Mouse (Mus musculus) intestine, embryonic 16.5 days (tissue): ENCODE data around the gene Prrt1. TPM values are rescaled to one million over a fixed set of nuclear protein-coding genes. Genes with fewer than 3 reads are reported as not detected.
A peak's percentile ranks its signal among the peaks of the same experiment; 100 is the strongest.

Source experiments
- ATAC-seq: fragments of 200-750 bp; cut with Nextera tagmentation; 2 replicates; pipeline ENCODE4 v1.8.0; 2017; ENCODE audit warnings: moderate TSS enrichment, moderate library complexity
- H3K27ac ChIP-seq: fragments of 300-500 bp; sonication (generic); 2 replicates; pipeline ENCODE4 v1.5.1; 2014; ENCODE audit warnings: mild to moderate bottlenecking, low read length
- H3K27me3 ChIP-seq: fragments of 300-500 bp; sonication (generic); replicated peaks from 2 replicates; pipeline ENCODE4 v1.6.1; 2014; ENCODE audit warnings: low read length, control low read depth, mixed read lengths; ENCODE audit not compliant: control insufficient read depth, insufficient read depth
- H3K36me3 ChIP-seq: fragments of 300-500 bp; sonication (generic); 2 replicates; pipeline ENCODE4 v1.6.1; 2014; ENCODE audit warnings: low read length, control low read depth; ENCODE audit not compliant: control insufficient read depth, insufficient read depth
- H3K4me1 ChIP-seq: fragments of 300-500 bp; sonication (generic); 2 replicates; pipeline ENCODE4 v1.6.1; 2014; ENCODE audit warnings: low read length, control low read depth, mixed read lengths; ENCODE audit not compliant: control insufficient read depth, insufficient read depth
- H3K4me2 ChIP-seq: fragments of 300-500 bp; sonication (generic); 2 replicates; pipeline ENCODE4 v1.6.1; 2014; ENCODE audit warnings: low read depth, low read length, control low read depth
- H3K4me3 ChIP-seq: fragments of 300-500 bp; sonication (generic); 2 replicates; pipeline ENCODE4 v1.5.1; 2014; ENCODE audit warnings: mild to moderate bottlenecking, low read length
- H3K9ac ChIP-seq: fragments of 300-500 bp; sonication (generic); 2 replicates; pipeline ENCODE4 v1.6.1; 2014; ENCODE audit warnings: low read depth, low read length
- H3K9me3 ChIP-seq: fragments of 300-500 bp; sonication (generic); 2 replicates; pipeline ENCODE4 v1.6.1; 2016; ENCODE audit warnings: low read length, control low read depth; ENCODE audit not compliant: control insufficient read depth
- WGBS: fragments of 180-500 bp; shearing (Covaris S2); extraction: QIAGEN DNeasy Blood & Tissue Kit; methylation state at CpG from one replicate; pipeline ENCODE4 v1.1.7; 2014; 5-methylcytosine and 5-hydroxymethylcytosine counted together
- polyA plus RNA-seq: library from polyadenylated mRNA; unstranded; fragments of >200 nt; fragmentation: Nextera tagmentation; extraction: Ambion mirVana; gene quantifications from 2 replicates; pipeline ENCODE4 v1.2.1, GENCODE M21; 2015

Gene Prrt1
- polyA plus RNA-seq, 1 experiment from 2014 or later: 0.32 TPM

DNA sequence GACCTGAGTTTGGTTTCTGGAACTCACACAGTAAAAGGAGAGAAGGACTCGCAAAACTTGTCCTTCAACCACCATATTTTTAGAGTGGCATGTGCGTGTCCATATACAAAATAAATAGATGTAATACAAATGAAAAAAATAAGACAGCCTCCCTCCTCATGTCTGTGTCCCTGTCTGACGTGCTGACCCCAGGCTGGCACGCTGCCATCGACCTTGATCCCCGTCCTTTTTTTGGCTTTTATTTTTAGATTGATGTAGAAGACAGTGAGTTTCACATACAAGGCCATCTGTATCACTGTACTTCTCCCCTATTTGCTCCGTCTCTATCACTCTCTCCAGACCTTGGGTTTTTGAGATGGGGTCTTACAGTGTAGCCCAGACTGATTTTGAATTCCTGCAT is 35.1 kb downstream of the Prrt1 start:
- ATAC-seq: no peak
- H3K27ac ChIP-seq: no peak overlapping the region
- H3K27me3 ChIP-seq: peaks cover 4% of the 10 kb centered on the region
- H3K4me3 ChIP-seq: no peak overlapping the region
- H3K9ac ChIP-seq: no peak overlapping the region
- H3K4me1 ChIP-seq: peaks cover 14% of the 10 kb centered on the region
- H3K9me3 ChIP-seq: no peaks in the 10 kb centered on the region
- no peaks in the 10 kb centered on the region for H3K36me3 ChIP-seq
- WGBS: 68% methylated on average over 7 of the region's 7 CpGs
- no peak overlapping the region for H3K4me2 ChIP-seq

DNA sequence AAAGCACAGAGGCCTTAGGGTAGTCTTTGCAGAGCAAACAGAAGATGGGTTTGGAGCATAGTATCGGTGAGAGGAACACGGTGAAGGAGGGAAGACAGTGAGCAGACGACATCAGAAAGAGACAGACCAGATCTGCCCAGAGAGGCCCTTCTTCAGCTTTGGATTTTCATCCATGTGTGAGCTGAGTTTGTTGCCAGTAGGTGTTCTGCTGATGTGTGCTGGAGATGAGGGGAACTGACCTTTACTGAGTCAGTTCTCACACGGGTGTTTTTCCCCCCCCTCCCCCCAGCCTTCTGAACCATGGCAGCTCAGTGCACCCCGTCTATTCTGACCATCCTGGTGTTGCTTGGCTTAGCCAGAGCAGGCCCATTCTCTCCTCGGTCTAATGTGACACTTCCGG is 40.9 kb downstream of the Prrt1 start, which contains the start of gene Tnxb:
Tnxb (plus strand) TSS at position 301 of the 400 bp plus-strand sequence.
- Histone ChIP-seq H3K4me3 (peak within 1 kb of the TSS; percentile 39), H3K27me3 (peaks cover 42% of the 10 kb centered on the region), H3K9me3 (no peaks in the 10 kb centered on the region), H3K9ac (peak within 1 kb of the TSS; percentile 55), H3K4me1 (peaks cover 18% of the 10 kb centered on the region), H3K4me2 (peak within 1 kb of the TSS; percentile 61), H3K36me3 (no peaks in the 10 kb centered on the region), H3K27ac (no peak within 1 kb of the TSS)
- no peak for ATAC-seq
- 57% methylated on average over 7 of the region's 7 CpGs for WGBS

DNA sequence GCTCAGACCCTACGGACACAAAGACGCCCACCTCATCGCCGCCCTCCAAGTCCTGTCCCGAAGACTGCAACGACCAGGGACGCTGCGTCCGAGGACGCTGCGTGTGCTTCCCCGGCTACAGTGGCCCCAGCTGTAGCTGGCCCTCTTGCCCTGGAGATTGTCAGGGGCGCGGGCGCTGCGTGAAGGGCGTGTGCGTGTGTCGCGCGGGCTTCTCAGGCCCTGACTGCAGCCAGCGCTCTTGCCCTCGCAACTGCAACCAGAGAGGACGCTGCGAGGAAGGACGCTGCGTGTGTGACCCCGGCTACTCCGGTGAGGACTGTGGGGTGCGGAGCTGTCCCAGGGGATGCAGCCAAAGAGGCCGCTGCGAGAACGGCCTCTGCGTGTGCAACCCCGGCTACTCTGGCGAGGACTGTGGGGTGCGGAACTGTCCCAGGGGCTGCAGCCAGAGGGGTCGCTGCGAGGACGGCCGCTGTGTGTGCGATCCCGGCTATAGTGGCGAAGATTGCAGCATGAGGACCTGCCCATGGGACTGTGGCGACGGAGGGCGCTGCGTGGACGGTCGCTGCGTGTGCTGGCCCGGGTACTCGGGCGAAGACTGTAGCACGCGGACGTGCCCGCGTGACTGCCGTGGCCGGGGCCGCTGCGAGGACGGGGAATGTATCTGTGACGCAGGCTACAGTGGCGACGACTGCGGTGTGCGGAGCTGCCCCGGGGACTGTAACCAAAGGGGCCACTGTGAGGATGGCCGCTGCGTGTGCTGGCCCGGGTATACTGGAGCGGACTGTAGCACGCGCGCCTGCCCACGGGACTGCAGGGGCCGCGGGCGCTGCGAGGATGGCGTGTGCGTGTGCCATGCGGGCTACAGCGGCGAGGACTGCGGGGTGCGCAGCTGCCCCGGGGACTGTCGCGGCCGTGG is 42.1 kb downstream of the Prrt1 start:
- peak overlapping the region; percentile 61 for H3K4me2 ChIP-seq
- no peaks in the 10 kb centered on the region for H3K9me3 ChIP-seq
- ATAC-seq: no peak
- peak overlapping the region; percentile 55 for H3K9ac ChIP-seq
- no peaks in the 10 kb centered on the region for H3K36me3 ChIP-seq
- H3K27me3 ChIP-seq: peaks cover 42% of the 10 kb centered on the region
- H3K27ac ChIP-seq: no peak overlapping the region
- H3K4me3 ChIP-seq: peak overlapping the region; percentile 39
- H3K4me1 ChIP-seq: peaks cover 21% of the 10 kb centered on the region
- WGBS: 9% methylated on average over 93 of the region's 93 CpGs

DNA sequence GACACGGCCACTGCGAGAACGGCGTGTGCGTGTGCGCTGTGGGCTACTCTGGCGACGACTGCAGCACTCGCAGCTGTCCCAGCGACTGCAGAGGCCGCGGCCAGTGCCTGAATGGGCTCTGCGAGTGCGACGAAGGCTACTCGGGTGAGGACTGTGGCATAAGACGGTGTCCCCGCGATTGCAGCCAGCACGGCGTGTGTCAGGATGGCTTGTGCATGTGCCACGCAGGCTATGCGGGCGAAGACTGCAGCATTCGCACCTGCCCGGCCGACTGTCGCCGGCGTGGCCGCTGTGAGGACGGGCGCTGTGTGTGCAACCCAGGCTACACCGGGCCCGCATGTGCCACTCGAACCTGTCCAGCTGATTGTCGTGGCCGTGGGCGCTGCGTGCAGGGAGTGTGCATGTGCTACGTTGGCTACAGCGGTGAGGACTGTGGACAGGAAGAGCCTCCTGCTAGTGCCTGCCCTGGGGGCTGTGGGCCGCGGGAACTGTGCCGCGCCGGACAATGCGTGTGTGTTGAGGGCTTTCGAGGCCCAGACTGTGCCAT is 43.0 kb downstream of the Prrt1 start:
- Histone ChIP-seq H3K27ac (no peak overlapping the region), H3K27me3 (peaks cover 42% of the 10 kb centered on the region), H3K4me1 (peaks cover 21% of the 10 kb centered on the region), H3K9ac (peak overlapping the region; percentile 55), H3K9me3 (no peaks in the 10 kb centered on the region), H3K4me2 (peak overlapping the region; percentile 61), H3K4me3 (peak overlapping the region; percentile 39), H3K36me3 (no peaks in the 10 kb centered on the region)
- no peak for ATAC-seq
- 37% methylated on average over 49 of the region's 49 CpGs for WGBS

DNA sequence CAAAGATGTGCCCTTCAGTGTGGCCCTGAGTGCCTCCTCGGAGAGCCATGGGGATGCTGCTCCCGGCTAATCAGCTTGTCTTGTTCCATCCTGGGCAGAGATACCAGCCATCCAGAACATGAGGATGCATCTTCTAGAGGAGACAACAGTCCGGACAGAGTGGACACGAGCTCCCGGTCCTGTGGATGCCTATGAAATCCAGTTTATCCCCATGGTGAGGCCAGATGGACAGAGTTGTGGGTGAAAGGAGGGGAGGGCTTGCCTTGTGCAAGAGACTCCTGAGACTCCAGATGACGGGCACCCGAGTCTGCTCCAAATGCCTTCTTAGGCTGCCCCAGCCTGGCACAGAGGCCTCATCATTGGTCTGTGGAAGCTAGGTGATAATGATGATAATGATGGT is 43.8 kb downstream of the Prrt1 start:
- Histone ChIP-seq H3K4me1 (peaks cover 21% of the 10 kb centered on the region), H3K4me2 (no peak overlapping the region), H3K27ac (no peak overlapping the region), H3K9ac (no peak overlapping the region), H3K4me3 (no peak overlapping the region), H3K36me3 (no peaks in the 10 kb centered on the region), H3K9me3 (no peaks in the 10 kb centered on the region), H3K27me3 (peaks cover 42% of the 10 kb centered on the region)
- ATAC-seq: no peak
- WGBS: 87% methylated on average over 7 of the region's 7 CpGs

DNA sequence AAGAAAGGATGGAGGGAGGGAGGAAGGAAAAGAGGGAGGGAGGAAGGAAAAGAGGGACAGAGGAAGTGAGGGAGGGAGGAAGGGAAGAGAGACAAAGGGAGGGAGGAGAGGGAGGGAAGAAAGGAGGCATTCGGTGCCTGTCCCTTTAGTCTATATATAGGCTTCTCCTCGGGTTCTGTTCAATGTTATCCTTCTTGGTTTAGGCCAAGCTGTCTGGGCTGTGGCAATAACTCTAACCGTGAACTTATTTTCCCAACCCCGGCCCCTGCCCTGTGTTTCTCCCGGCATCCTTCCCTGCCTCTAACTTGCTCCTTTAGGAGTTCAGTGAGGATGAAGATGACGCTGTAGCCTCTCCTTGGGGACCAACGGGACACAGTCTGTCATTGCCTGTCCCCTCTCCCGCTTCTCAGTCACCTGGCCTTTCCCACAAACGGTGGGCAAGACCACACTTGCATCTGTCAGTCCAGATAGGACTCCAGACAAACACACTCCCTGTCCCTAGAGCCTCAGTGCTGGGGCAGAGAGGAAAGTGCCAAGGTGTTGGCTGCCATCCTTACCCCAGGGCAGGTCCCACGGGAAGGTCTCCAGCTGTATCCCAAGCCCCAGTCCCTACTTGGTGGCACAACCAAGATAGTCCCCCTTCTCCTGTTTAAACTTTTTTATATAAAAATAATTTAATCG is 45.3 kb downstream of the Prrt1 start:
- H3K4me1 ChIP-seq: peaks cover 21% of the 10 kb centered on the region
- H3K36me3 ChIP-seq: no peaks in the 10 kb centered on the region
- H3K27me3 ChIP-seq: peaks cover 47% of the 10 kb centered on the region
- H3K4me3 ChIP-seq: no peak overlapping the region
- H3K27ac ChIP-seq: peak overlapping the region; percentile 84
- H3K9ac ChIP-seq: peak overlapping the region; percentile 4; the same call in 1 of the 2 replicates
- H3K9me3 ChIP-seq: no peaks in the 10 kb centered on the region
- no peak overlapping the region for H3K4me2 ChIP-seq
- 48% methylated on average over 11 of the region's 11 CpGs for WGBS
- peak; percentile 65 for ATAC-seq

DNA sequence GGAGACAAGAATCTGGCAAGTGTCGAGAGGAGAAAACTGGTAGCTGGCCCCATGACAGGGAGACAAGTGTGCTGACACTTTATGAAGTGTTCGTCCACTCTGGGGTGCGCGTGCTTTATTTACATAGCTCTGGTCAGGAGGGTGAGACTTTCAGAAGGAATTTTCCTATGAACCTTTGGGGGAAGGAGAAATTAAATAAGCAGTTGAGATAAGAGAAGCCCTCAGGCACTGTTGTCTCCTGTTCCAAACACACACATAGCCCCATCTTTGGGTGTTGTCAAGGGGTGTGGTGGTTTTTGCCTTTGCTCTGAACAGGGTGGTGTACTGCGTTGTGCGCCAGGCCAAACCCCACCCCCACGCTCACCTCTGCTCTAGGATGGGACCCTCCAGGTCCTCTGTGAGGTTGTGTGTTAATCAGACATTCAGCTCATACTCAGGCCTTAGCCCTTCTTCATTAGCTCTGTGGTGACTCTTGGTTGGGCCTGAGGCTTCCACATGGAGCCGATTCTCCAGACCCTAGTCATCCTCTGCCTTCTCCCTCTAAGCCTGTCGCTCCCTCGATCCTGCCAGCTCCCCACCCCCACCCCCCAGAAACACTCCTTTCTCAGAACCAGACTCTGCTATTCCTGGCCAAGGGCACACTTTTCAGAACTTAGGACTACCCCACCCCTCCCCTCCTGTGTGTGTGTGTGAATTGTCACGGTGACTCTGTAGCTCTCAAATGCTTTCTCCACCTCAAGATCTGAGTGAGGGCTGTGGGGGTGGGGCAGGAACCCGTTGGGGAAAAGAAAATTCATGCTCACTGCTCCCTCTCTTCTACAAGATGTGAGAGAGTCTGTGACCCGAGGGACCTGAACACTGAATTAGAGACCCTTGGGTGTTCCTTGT is 46.1 kb downstream of the Prrt1 start:
- Histone ChIP-seq H3K27ac (peak overlapping the region; percentile 84), H3K4me3 (no peak overlapping the region), H3K36me3 (no peaks in the 10 kb centered on the region), H3K9me3 (no peaks in the 10 kb centered on the region), H3K9ac (no peak overlapping the region), H3K27me3 (peaks cover 43% of the 10 kb centered on the region), H3K4me2 (no peak overlapping the region), H3K4me1 (peaks cover 21% of the 10 kb centered on the region)
- no peak for ATAC-seq
- WGBS: 44% methylated on average over 13 of the region's 13 CpGs

DNA sequence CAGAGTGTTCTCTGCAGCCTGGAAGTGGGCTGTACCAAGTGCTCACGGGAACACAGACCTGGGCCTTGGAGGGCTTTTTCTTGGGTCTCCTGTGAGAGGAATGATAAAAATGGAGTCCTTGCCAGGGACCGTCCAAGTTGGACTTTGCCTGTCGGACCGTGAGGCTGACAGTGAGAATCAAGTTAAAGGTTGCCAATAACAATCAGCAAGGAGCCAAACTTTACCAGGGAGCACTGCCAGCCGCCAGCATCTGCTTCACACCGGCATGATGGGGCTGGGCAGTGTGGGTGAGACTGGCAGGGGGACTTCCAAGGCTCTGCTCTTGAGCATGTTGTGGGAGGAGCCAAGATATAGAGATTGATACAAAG is 46.7 kb downstream of the Prrt1 start:
- no peaks in the 10 kb centered on the region for H3K36me3 ChIP-seq
- peaks cover 37% of the 10 kb centered on the region for H3K27me3 ChIP-seq
- WGBS: 73% methylated on average over 6 of the region's 6 CpGs
- H3K27ac ChIP-seq: peak overlapping the region; percentile 84
- no peak overlapping the region for H3K4me3 ChIP-seq
- peaks cover 20% of the 10 kb centered on the region for H3K4me1 ChIP-seq
- no peak overlapping the region for H3K9ac ChIP-seq
- H3K4me2 ChIP-seq: no peak overlapping the region
- ATAC-seq: no peak
- no peaks in the 10 kb centered on the region for H3K9me3 ChIP-seq
